Mouse (Mus musculus): Measurements from ENCODE around the gene Etv5.
"Not testable (repeated sequence)": the region's sequence is repeated elsewhere in the genome, so short reads cannot be mapped to it uniquely, and the experiment has no call there.

Gene Etv5

GRCm38 (mm10) chr16:22398784-22399453 is 40.6 kb downstream of the Etv5 start:
- in situ Hi-C loops (cut with MboI; ENCODE audit: unreplicated experiment in 2 of 2): no loop called here

GRCm38 (mm10) chr16:22398354-22398753 is 41.2 kb downstream of the Etv5 start:
- in situ Hi-C loops (cut with MboI; ENCODE audit: unreplicated experiment in 2 of 2): no loop called here

- in situ Hi-C loops (cut with MboI; ENCODE audit: unreplicated experiment in 2 of 2): no loop called here
These were observed 43.1 kb downstream of the Etv5 start for GRCm38 (mm10) chr16:22396420-22396819.

- in situ Hi-C loops (cut with MboI; ENCODE audit: unreplicated experiment in 2 of 2): no loop called here
These were observed 44.2 kb downstream of the Etv5 start for GRCm38 (mm10) chr16:22395093-22395844.

GRCm38 (mm10) chr16:22390348-22390897 is 49.1 kb downstream of the Etv5 start:
- in situ Hi-C loops (cut with MboI; ENCODE audit: unreplicated experiment in 2 of 2): no loop called here

- in situ Hi-C loops (cut with MboI; ENCODE audit: unreplicated experiment in 2 of 2): no loop called here
These were observed 50.2 kb downstream of the Etv5 start for GRCm38 (mm10) chr16:22389146-22389911.

GRCm38 (mm10) chr16:22387731-22388130 is 51.8 kb downstream of the Etv5 start:
- in situ Hi-C loops (cut with MboI; ENCODE audit: unreplicated experiment in 2 of 2): no loop called here

- in situ Hi-C loops (cut with MboI; ENCODE audit: unreplicated experiment in 2 of 2): not testable (repeated sequence)
These were observed 57.5 kb downstream of the Etv5 start for GRCm38 (mm10) chr16:22382018-22382417.

GRCm38 (mm10) chr16:22380981-22381380 is 58.5 kb downstream of the Etv5 start:
- in situ Hi-C loops (cut with MboI; ENCODE audit: unreplicated experiment in 2 of 2): no loop called here

GRCm38 (mm10) chr16:22379986-22380385 is 59.5 kb downstream of the Etv5 start:
- in situ Hi-C loops (cut with MboI; ENCODE audit: unreplicated experiment in 2 of 2): loop anchor here in 1 of 2 experiments (5.0 kb wide), 2 partner anchors 177 to 427 kb away; no protein-coding TSS in a partner anchor

GRCm38 (mm10) chr16:22379342-22379741 is 60.2 kb downstream of the Etv5 start:
- in situ Hi-C loops (cut with MboI; ENCODE audit: unreplicated experiment in 2 of 2): loop anchor here in 1 of 2 experiments (5.0 kb wide), 2 partner anchors 178 to 428 kb away; no protein-coding TSS in a partner anchor

GRCm38 (mm10) chr16:22377714-22378113 is 61.8 kb downstream of the Etv5 start:
- in situ Hi-C loops (cut with MboI; ENCODE audit: unreplicated experiment in 2 of 2): loop anchor here in 1 of 2 experiments (5.0 kb wide), 2 partner anchors 180 to 430 kb away; no protein-coding TSS in a partner anchor

GRCm38 (mm10) chr16:22374898-22375297 is 64.6 kb downstream of the Etv5 start:
- in situ Hi-C loops (cut with MboI; ENCODE audit: unreplicated experiment in 2 of 2): loop anchor here in 1 of 2 experiments (5.0 kb wide), 2 partner anchors 182 to 432 kb away; no protein-coding TSS in a partner anchor

- in situ Hi-C loops (cut with MboI; ENCODE audit: unreplicated experiment in 2 of 2): no loop called here
These were observed 66.8 kb downstream of the Etv5 start for GRCm38 (mm10) chr16:22372701-22373124.

GRCm38 (mm10) chr16:22372225-22372624 is 67.3 kb downstream of the Etv5 start:
- in situ Hi-C loops (cut with MboI; ENCODE audit: unreplicated experiment in 2 of 2): no loop called here

GRCm38 (mm10) chr16:22367099-22367498 is 72.4 kb downstream of the Etv5 start:
- in situ Hi-C loops (cut with MboI; ENCODE audit: unreplicated experiment in 2 of 2): no loop called here

- in situ Hi-C loops (cut with MboI; ENCODE audit: unreplicated experiment in 2 of 2): no loop called here
These were observed 73.5 kb downstream of the Etv5 start for GRCm38 (mm10) chr16:22366040-22366439.

- in situ Hi-C loops (cut with MboI; ENCODE audit: unreplicated experiment in 2 of 2): no loop called here
These were observed 73.9 kb downstream of the Etv5 start for GRCm38 (mm10) chr16:22365596-22365995.

- in situ Hi-C loops (cut with MboI; ENCODE audit: unreplicated experiment in 2 of 2): no loop called here
These were observed 80.7 kb downstream of the Etv5 start for GRCm38 (mm10) chr16:22358701-22359354.

GRCm38 (mm10) chr16:22354177-22354576 is 85.3 kb downstream of the Etv5 start:
- in situ Hi-C loops (cut with MboI; ENCODE audit: unreplicated experiment in 2 of 2): not testable (repeated sequence)

Data from v-Abl transformed pro-B cells (cell line).